Mouse (Mus musculus): Measurements from ENCODE around the gene Kif22. TPM values are rescaled to one million over a fixed set of nuclear protein-coding genes. Genes with fewer than 3 reads are reported as not detected.

Kif22 gene
- polyA plus RNA-seq, 1 experiment: 9.1 TPM

DNA sequence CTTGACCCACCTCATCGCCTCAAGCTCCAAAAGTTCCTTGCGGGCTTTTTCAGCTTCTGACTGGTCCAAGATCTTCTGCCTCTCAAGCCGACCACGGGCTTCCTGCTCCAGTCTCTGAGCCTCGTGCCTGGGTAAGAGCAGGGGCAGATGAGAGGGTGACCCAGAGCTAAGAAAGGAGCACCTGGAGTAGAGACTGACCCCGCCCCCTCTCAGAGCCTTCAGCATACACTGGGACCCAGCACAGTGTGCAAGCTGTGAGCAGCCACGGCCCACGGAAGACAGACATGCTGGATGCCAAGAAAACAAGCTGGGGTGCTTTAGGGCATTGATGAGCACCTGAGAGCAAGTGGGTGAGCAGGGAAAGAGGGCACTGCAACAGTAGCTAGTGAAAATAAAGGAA lies 53.5 kb downstream of the Kif22 start:
- peaks cover 32% of the 10 kb centered on the region for H3K4me1 ChIP-seq (ENCODE audit: control insufficient read depth, insufficient read depth, low read length)
- 68% methylated on average over 8 of the region's 8 CpGs for WGBS
- TF ChIP-seq POLR2A (IDR thresholded peaks at IDR 0.05; ENCODE audit: borderline replicate concordance, insufficient read depth, low read length): no peak
- no peak for TF ChIP-seq CTCF (IDR thresholded peaks at IDR 0.05; ENCODE audit: borderline replicate concordance, insufficient read depth, low read depth, low read length)

DNA sequence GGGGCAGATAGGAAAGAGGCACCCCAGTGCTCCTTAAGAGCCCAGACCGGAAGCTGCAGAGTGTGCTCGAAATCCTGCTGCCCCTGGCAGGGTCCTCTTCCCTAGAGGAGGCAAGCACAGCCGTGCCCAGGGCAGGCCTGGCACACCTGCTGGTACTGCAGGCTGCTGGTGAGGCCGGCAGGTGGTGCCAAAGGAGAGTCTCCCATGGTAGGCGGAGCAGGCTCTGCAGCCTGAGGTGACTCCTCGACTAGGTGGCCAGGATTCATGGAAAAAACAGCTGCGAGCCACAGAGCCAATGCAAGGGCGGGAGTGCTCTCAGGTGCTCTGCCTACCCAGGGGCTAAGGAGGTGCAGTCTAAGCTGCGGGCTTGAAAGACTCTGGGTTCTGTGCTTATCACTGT lies 56.0 kb downstream of the Kif22 start:
- Histone ChIP-seq H3K27me3 (ENCODE audit: control insufficient read depth, insufficient read depth, low read length) (no peaks in the 10 kb centered on the region), H3K27ac (ENCODE audit: insufficient read depth, low read length) (peak overlapping the region; percentile 6), H3K4me1 (ENCODE audit: control insufficient read depth, insufficient read depth, low read length) (peaks cover 39% of the 10 kb centered on the region), H3K4me3 (replicated peaks; ENCODE audit: insufficient read depth, low read depth, low read length) (no peak overlapping the region)
- 0 out of 2 replicates have a peak, but pooled peaks have one; percentile 9 for TF ChIP-seq POLR2A (IDR thresholded peaks at IDR 0.05; ENCODE audit: borderline replicate concordance, insufficient read depth, low read length)
- peak; percentile 84 for TF ChIP-seq CTCF (IDR thresholded peaks at IDR 0.05; ENCODE audit: borderline replicate concordance, insufficient read depth, low read depth, low read length)
- WGBS: 5% methylated on average over 9 of the region's 9 CpGs
- DNase-seq: peak; percentile 86 to 88

More for the DNA sequence above, 53.5 kb downstream of the Kif22 start:
- no peak for DNase-seq
- no peaks in the 10 kb centered on the region for H3K27me3 ChIP-seq (ENCODE audit: control insufficient read depth, insufficient read depth, low read length)
- H3K4me3 ChIP-seq (replicated peaks; ENCODE audit: insufficient read depth, low read depth, low read length): no peak overlapping the region
- H3K27ac ChIP-seq (ENCODE audit: insufficient read depth, low read length): no peak overlapping the region

DNA sequence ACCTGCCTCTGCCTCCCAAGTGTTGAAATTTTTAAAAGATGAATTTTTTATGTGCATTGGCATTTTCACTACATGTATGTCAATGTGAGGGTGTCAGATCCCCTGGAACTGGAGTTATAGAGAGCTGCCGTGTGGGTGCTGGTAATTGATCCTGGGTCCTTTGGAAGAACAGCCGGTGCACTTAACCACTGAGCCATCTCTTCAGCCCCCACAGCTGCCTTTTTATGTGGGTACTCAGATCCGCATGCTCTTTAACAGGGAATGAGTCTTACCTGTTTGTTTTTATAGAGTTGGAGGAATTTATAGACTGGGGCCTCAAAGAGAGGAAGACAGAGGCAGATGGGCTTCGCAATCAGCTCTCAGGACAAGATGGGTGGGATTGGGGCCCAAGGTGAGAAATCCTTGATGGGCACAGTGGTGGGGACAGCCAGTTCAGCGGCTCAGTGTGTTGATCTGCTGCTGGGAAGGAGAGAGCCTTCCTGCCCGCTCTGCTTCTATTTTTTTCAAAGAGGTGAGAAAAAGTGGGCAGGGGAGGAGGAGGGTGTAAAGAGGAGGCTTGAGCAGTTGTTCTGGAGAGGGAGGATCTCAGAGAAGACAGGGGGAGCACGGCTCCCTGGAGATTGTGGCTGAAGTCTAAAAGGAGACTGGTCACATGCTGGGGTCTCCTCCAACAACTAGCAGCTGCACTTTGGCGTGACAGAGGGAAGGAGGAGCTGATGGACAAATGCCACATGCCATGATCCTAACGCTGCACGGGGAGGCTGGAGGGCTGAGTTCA lies 57.4 kb downstream of the Kif22 start:
- Histone ChIP-seq H3K27me3 (ENCODE audit: control insufficient read depth, insufficient read depth, low read length) (no peaks in the 10 kb centered on the region), H3K27ac (ENCODE audit: insufficient read depth, low read length) (no peak overlapping the region), H3K4me3 (replicated peaks; ENCODE audit: insufficient read depth, low read depth, low read length) (no peak overlapping the region), H3K4me1 (ENCODE audit: control insufficient read depth, insufficient read depth, low read length) (peaks cover 41% of the 10 kb centered on the region)
- WGBS: 48% methylated on average over 10 of the region's 10 CpGs
- TF ChIP-seq POLR2A (IDR thresholded peaks at IDR 0.05; ENCODE audit: borderline replicate concordance, insufficient read depth, low read length) (no peak), CTCF (IDR thresholded peaks at IDR 0.05; ENCODE audit: borderline replicate concordance, insufficient read depth, low read depth, low read length) (no peak)
- no peak for DNase-seq

DNA sequence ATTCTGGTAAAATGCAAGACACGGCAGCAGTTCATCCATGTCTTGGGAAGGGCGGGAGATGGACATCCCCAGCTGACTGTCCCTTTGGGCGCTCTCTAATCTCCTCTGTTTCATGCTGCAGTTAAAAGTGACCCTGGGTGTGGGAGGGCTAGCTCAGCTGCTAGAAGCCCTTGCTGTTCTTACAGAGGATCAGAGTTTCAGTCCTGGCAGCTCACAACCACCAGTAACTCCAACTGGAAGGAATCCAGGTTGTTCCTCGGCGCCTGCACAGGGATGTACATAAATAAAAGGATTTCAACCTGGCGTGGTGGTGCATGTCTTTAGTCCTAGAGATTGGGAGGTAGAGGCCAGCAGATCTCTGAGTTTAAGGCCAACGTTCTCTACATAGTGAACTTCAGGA lies 59.2 kb downstream of the Kif22 start:
- Histone ChIP-seq H3K27ac (ENCODE audit: insufficient read depth, low read length) (0 out of 2 replicates have a peak overlapping the region, but pooled peaks have one; percentile 7), H3K4me1 (ENCODE audit: control insufficient read depth, insufficient read depth, low read length) (peaks cover 43% of the 10 kb centered on the region), H3K4me3 (replicated peaks; ENCODE audit: insufficient read depth, low read depth, low read length) (no peak overlapping the region), H3K27me3 (ENCODE audit: control insufficient read depth, insufficient read depth, low read length) (no peaks in the 10 kb centered on the region)
- 40% methylated on average over 7 of the region's 7 CpGs for WGBS
- no peak for TF ChIP-seq POLR2A (IDR thresholded peaks at IDR 0.05; ENCODE audit: borderline replicate concordance, insufficient read depth, low read length)
- TF ChIP-seq CTCF (IDR thresholded peaks at IDR 0.05; ENCODE audit: borderline replicate concordance, insufficient read depth, low read depth, low read length): no peak
- no peak for DNase-seq

DNA sequence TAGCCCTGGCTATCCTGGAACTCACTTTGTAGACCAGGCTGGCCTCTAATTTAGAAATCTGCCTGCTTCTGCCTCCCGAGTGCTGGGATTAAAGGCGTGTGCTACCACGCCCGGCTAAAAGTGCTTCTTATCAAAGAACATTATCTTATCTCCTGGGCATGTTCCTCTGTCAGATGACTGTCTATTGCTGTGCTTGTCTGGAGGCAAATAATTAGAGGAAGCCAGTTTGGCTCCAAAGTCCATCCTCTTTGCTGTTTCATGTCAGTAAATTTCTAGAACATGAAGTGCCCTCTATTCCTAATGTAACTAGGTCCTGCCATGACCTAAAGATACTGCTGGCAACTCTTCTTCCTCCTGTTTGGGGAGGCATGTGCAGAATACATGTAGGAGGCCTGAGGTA lies 60.2 kb downstream of the Kif22 start:
- TF ChIP-seq POLR2A (IDR thresholded peaks at IDR 0.05; ENCODE audit: borderline replicate concordance, insufficient read depth, low read length) (no peak), CTCF (IDR thresholded peaks at IDR 0.05; ENCODE audit: borderline replicate concordance, insufficient read depth, low read depth, low read length) (no peak)
- Histone ChIP-seq H3K27me3 (ENCODE audit: control insufficient read depth, insufficient read depth, low read length) (no peaks in the 10 kb centered on the region), H3K4me1 (ENCODE audit: control insufficient read depth, insufficient read depth, low read length) (peaks cover 43% of the 10 kb centered on the region), H3K4me3 (replicated peaks; ENCODE audit: insufficient read depth, low read depth, low read length) (no peak overlapping the region), H3K27ac (ENCODE audit: insufficient read depth, low read length) (no peak overlapping the region)
- DNase-seq: no peak
- 92% methylated on average over 4 of the region's 4 CpGs for WGBS

DNA sequence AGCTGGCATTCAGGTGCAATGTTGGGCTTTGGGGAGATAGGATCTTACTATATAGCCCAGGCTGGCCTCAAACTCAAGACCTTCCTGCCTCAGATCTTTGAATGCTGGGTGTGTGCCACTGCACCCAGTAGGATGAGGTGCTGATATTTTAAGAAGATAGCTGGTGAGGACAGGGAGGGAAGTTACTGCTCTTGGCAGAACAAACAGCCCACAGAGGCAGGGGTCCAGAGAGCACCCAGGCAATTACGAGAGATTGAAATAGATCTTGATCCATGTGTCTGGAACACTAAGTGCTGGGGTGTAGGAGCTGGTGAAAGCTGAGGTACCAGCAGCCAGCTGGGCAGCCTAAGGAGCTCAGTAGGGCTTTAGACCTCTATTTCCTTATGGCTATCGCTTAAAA lies 60.7 kb downstream of the Kif22 start:
- WGBS: 68% methylated on average over 2 of the region's 2 CpGs
- no peak for DNase-seq

DNA sequence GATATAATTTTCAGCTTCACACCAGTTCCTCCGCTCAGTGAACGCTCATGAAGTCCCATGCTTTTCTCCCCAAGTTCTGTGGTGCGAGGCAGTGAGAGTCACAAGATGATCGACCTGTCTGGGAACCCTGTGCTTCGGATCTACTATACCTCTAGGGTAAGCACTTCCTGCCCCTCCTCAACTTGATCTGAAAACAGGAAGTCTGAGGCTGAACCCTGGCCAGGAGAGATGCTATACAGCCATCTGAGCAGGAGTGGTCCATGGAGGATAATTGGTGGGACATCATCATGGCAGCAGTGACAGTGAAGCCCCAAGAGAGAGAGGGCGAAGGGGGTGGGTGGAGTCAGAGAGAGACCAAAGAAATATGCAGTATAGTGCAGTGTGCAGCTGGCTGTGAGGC lies 63.4 kb downstream of the Kif22 start:
- Histone ChIP-seq H3K27ac (ENCODE audit: insufficient read depth, low read length) (no peak overlapping the region), H3K27me3 (ENCODE audit: control insufficient read depth, insufficient read depth, low read length) (no peaks in the 10 kb centered on the region), H3K4me1 (ENCODE audit: control insufficient read depth, insufficient read depth, low read length) (peaks cover 27% of the 10 kb centered on the region), H3K4me3 (replicated peaks; ENCODE audit: insufficient read depth, low read depth, low read length) (no peak overlapping the region)
- no peak for TF ChIP-seq POLR2A (IDR thresholded peaks at IDR 0.05; ENCODE audit: borderline replicate concordance, insufficient read depth, low read length)
- no peak for TF ChIP-seq CTCF (IDR thresholded peaks at IDR 0.05; ENCODE audit: borderline replicate concordance, insufficient read depth, low read depth, low read length)
- 92% methylated on average over 6 of the region's 6 CpGs for WGBS
- DNase-seq: no peak

More for the DNA sequence above, 60.7 kb downstream of the Kif22 start:
- H3K4me1 ChIP-seq (ENCODE audit: control insufficient read depth, insufficient read depth, low read length): peaks cover 40% of the 10 kb centered on the region
- no peak for TF ChIP-seq CTCF (IDR thresholded peaks at IDR 0.05; ENCODE audit: borderline replicate concordance, insufficient read depth, low read depth, low read length)
- no peak for TF ChIP-seq POLR2A (IDR thresholded peaks at IDR 0.05; ENCODE audit: borderline replicate concordance, insufficient read depth, low read length)
- H3K27ac ChIP-seq (ENCODE audit: insufficient read depth, low read length): no peak overlapping the region
- no peaks in the 10 kb centered on the region for H3K27me3 ChIP-seq (ENCODE audit: control insufficient read depth, insufficient read depth, low read length)
- H3K4me3 ChIP-seq (replicated peaks; ENCODE audit: insufficient read depth, low read depth, low read length): no peak overlapping the region

Other genes starting within 250 kb of the Kif22 start
- 110 and 119 TPM in 2 replicates for gene Ppp4c, start 250.0 kb downstream of the Kif22 start, polyA plus RNA-seq (2012; rRNA removed)
- gene Fam57b, start 244.8 kb downstream of the Kif22 start, polyA plus RNA-seq (2012; rRNA removed): 193 and 196 TPM in 2 replicates
- not detected in 2 replicates for gene 4930451I11Rik, start 210.8 kb downstream of the Kif22 start, polyA plus RNA-seq (2012; rRNA removed)
- 9.7 and 12.1 TPM in 2 replicates for gene Doc2a, start 195.1 kb downstream of the Kif22 start, polyA plus RNA-seq (2012; rRNA removed)
- 60.9 and 63.1 TPM in 2 replicates for gene Hirip3, start 180.5 kb downstream of the Kif22 start, polyA plus RNA-seq (2012; rRNA removed)
- gene Ino80e, start 180.1 kb downstream of the Kif22 start, polyA plus RNA-seq (2012; rRNA removed): 67.3 and 67.6 TPM in 2 replicates
- 107 and 108 TPM in 2 replicates for gene Taok2, start 157.8 kb downstream of the Kif22 start, polyA plus RNA-seq (2012; rRNA removed)
- 29.8 and 37.5 TPM in 2 replicates for gene Tmem219, start 119.6 kb downstream of the Kif22 start, polyA plus RNA-seq (2012; rRNA removed)
- 130 and 140 TPM in 2 replicates for gene Kctd13, start 113.6 kb downstream of the Kif22 start, polyA plus RNA-seq (2012; rRNA removed)
- gene Asphd1, start 92.9 kb downstream of the Kif22 start, polyA plus RNA-seq (2012; rRNA removed): 41.8 and 42.4 TPM in 2 replicates
- gene Sez6l2, start 91.9 kb downstream of the Kif22 start, polyA plus RNA-seq (2012; rRNA removed): 359 and 364 TPM in 2 replicates
- 255 and 281 TPM in 2 replicates for gene Cdipt, start 66.6 kb downstream of the Kif22 start, polyA plus RNA-seq (2012; rRNA removed)
- 0.92 and 1.1 TPM in 2 replicates for gene Cdiptos, start 66.4 kb downstream of the Kif22 start, polyA plus RNA-seq (2012; rRNA removed)
- 19.9 and 21.0 TPM in 2 replicates for gene Mvp, start 27.9 kb downstream of the Kif22 start, polyA plus RNA-seq (2012; rRNA removed)
- gene Pagr1b, start 26.0 kb downstream of the Kif22 start, polyA plus RNA-seq (2012; rRNA removed): 2.8 and 5.2 TPM in 2 replicates
- 91.6 and 105 TPM in 2 replicates for gene Pagr1a, start 25.1 kb downstream of the Kif22 start, polyA plus RNA-seq (2012; rRNA removed)
- gene Gm42742, start 21.4 kb downstream of the Kif22 start, polyA plus RNA-seq (2012; rRNA removed): 362 and 365 TPM in 2 replicates
- 600 and 672 TPM in 2 replicates for gene Prrt2, start 21.3 kb downstream of the Kif22 start, polyA plus RNA-seq (2012; rRNA removed)
- 198 and 213 TPM in 2 replicates for gene Maz, start 15.4 kb downstream of the Kif22 start, polyA plus RNA-seq (2012; rRNA removed)
- 0.34 TPM in 1 of 2 replicates, not detected in the other for gene Zg16, start 44.9 kb upstream of the Kif22 start, polyA plus RNA-seq (2012; rRNA removed)
- 1.4 and 2.1 TPM in 2 replicates for gene AI467606, start 48.9 kb upstream of the Kif22 start, polyA plus RNA-seq (2012; rRNA removed)
- gene Qprt, start 79.8 kb upstream of the Kif22 start, polyA plus RNA-seq (2012; rRNA removed): 2.1 and 2.2 TPM in 2 replicates
- gene Spn, start 95.4 kb upstream of the Kif22 start, polyA plus RNA-seq (2012; rRNA removed): 0.16 and 0.18 TPM in 2 replicates
- gene Cd2bp2, start 153.6 kb upstream of the Kif22 start, polyA plus RNA-seq (2012; rRNA removed): 101 and 103 TPM in 2 replicates
- gene Tbc1d10b, start 166.0 kb upstream of the Kif22 start, polyA plus RNA-seq (2012; rRNA removed): 72.4 and 83.9 TPM in 2 replicates
- 1.6 and 3.0 TPM in 2 replicates for gene Mylpf, start 166.4 kb upstream of the Kif22 start, polyA plus RNA-seq (2012; rRNA removed)
- 16.6 and 17.6 TPM in 2 replicates for gene Zfp553, start 190.6 kb upstream of the Kif22 start, polyA plus RNA-seq (2012; rRNA removed)
- gene Sept1, start 190.7 kb upstream of the Kif22 start, polyA plus RNA-seq (2012; rRNA removed): 11.3 and 12.5 TPM in 2 replicates
- 88.7 and 95.4 TPM in 2 replicates for gene Zfp771, start 201.8 kb upstream of the Kif22 start, polyA plus RNA-seq (2012; rRNA removed)
- 23.8 and 25.6 TPM in 2 replicates for gene Dctpp1, start 218.2 kb upstream of the Kif22 start, polyA plus RNA-seq (2012; rRNA removed)
- gene Sephs2, start 231.6 kb upstream of the Kif22 start, polyA plus RNA-seq (2012; rRNA removed): 31.1 and 31.7 TPM in 2 replicates

All from cerebellum, adult 2 months (tissue).